Mouse (Mus musculus): Measurements from ENCODE around the gene Irf5.

- no peak for TF ChIP-seq CTCF (IDR thresholded peaks at IDR 0.05; ENCODE audit: extremely low read depth, insufficient read depth, insufficient read length, insufficient replicate concordance)
- no peak for TF ChIP-seq POLR2A (IDR thresholded peaks at IDR 0.05; ENCODE audit: low read depth, low read length)
These were observed 25.6 kb upstream of the Irf5 start for GRCm38 (mm10) chr6:29500810-29501209.

Data from spleen, adult 2 months (tissue).